Mouse (Mus musculus): ENCODE measurements around the gene Fkbp1a. TPM values are rescaled to one million over a fixed set of nuclear protein-coding genes. Genes with fewer than 3 reads are reported as not detected.

Fkbp1a gene
- polyA plus RNA-seq, 1 experiment from 2014 or later: 534 TPM

GRCm38 (mm10) chr2:151544673-151545072 is 2.4 kb downstream of the Fkbp1a start:
- no peak for TF ChIP-seq CTCF (IDR thresholded peaks at IDR 0.05; ENCODE audit: low read depth)
- Histone ChIP-seq H3K4me2 (ENCODE audit: low read length) (peak overlapping the region; percentile 92), H3K4me3 (replicated peaks; ENCODE audit: low read depth, low read length) (peak overlapping the region; percentile 8; the same call in 1 of the 2 replicates), H3K36me3 (ENCODE audit: insufficient read depth, low read length) (peaks cover 9% of the 10 kb centered on the region; the same call in 1 of the 2 replicates), H3K9me3 (replicated peaks; ENCODE audit: low read length) (no peaks in the 10 kb centered on the region), H3K9ac (ENCODE audit: low read depth, low read length) (no peak overlapping the region), H3K4me1 (replicated peaks; ENCODE audit: insufficient read depth, low read length) (peaks cover 31% of the 10 kb centered on the region), H3K27me3 (ENCODE audit: insufficient read depth, low read length) (no peaks in the 10 kb centered on the region), H3K27ac (no peak overlapping the region)
- 53% methylated on average over 6 of the region's 6 CpGs for WGBS
- DNase-seq (ENCODE audit: low spot score): no peak
- no peak for ATAC-seq (replicated peaks; ENCODE audit: low FRiP score, low read depth)

GRCm38 (mm10) chr2:151546571-151546970 is 4.3 kb downstream of the Fkbp1a start:
- no peak overlapping the region for H3K27ac ChIP-seq
- no peaks in the 10 kb centered on the region for H3K27me3 ChIP-seq (ENCODE audit: insufficient read depth, low read length)
- ATAC-seq (replicated peaks; ENCODE audit: low FRiP score, low read depth) (no peak), DNase-seq (ENCODE audit: low spot score) (no peak)
- H3K9ac ChIP-seq (ENCODE audit: low read depth, low read length): no peak overlapping the region
- no peak overlapping the region for H3K4me3 ChIP-seq (replicated peaks; ENCODE audit: low read depth, low read length)
- H3K4me2 ChIP-seq (ENCODE audit: low read length): peak overlapping the region; percentile 7; the same call in 1 of the 2 replicates
- peaks cover 28% of the 10 kb centered on the region for H3K4me1 ChIP-seq (replicated peaks; ENCODE audit: insufficient read depth, low read length)
- 86% methylated on average over 4 of the region's 4 CpGs for WGBS
- peaks cover 19% of the 10 kb centered on the region for H3K36me3 ChIP-seq (ENCODE audit: insufficient read depth, low read length)
- TF ChIP-seq CTCF (IDR thresholded peaks at IDR 0.05; ENCODE audit: low read depth): no peak
- H3K9me3 ChIP-seq (replicated peaks; ENCODE audit: low read length): no peaks in the 10 kb centered on the region

- no peak for TF ChIP-seq CTCF (IDR thresholded peaks at IDR 0.05; ENCODE audit: low read depth)
- no peak for DNase-seq (ENCODE audit: low spot score)
- H3K4me2 ChIP-seq (ENCODE audit: low read length): no peak overlapping the region
- H3K9me3 ChIP-seq (replicated peaks; ENCODE audit: low read length): no peaks in the 10 kb centered on the region
- H3K27me3 ChIP-seq (ENCODE audit: insufficient read depth, low read length): no peaks in the 10 kb centered on the region
- no peak overlapping the region for H3K27ac ChIP-seq
- no peak overlapping the region for H3K4me3 ChIP-seq (replicated peaks; ENCODE audit: low read depth, low read length)
- 90% methylated on average over 3 of the region's 3 CpGs for WGBS
- H3K9ac ChIP-seq (ENCODE audit: low read depth, low read length): no peak overlapping the region
- peaks cover 37% of the 10 kb centered on the region for H3K36me3 ChIP-seq (ENCODE audit: insufficient read depth, low read length)
- no peak for ATAC-seq (replicated peaks; ENCODE audit: low FRiP score, low read depth)
- H3K4me1 ChIP-seq (replicated peaks; ENCODE audit: insufficient read depth, low read length): peaks cover 12% of the 10 kb centered on the region; the same call in 1 of the 2 replicates
These were observed 7.4 kb downstream of the Fkbp1a start for GRCm38 (mm10) chr2:151549615-151550121.

- ATAC-seq (replicated peaks; ENCODE audit: low FRiP score, low read depth) (peak; percentile 81), DNase-seq (ENCODE audit: low spot score) (peak; percentile 36)
- no peaks in the 10 kb centered on the region for H3K27me3 ChIP-seq (ENCODE audit: insufficient read depth, low read length)
- 73% methylated on average over 7 of the region's 7 CpGs for WGBS
- no peak overlapping the region for H3K9ac ChIP-seq (ENCODE audit: low read depth, low read length)
- H3K4me1 ChIP-seq (replicated peaks; ENCODE audit: insufficient read depth, low read length): no peaks in the 10 kb centered on the region
- H3K4me3 ChIP-seq (replicated peaks; ENCODE audit: low read depth, low read length): no peak overlapping the region
- no peaks in the 10 kb centered on the region for H3K9me3 ChIP-seq (replicated peaks; ENCODE audit: low read length)
- H3K27ac ChIP-seq: peak overlapping the region; percentile 31
- no peak for TF ChIP-seq CTCF (IDR thresholded peaks at IDR 0.05; ENCODE audit: low read depth)
- H3K36me3 ChIP-seq (ENCODE audit: insufficient read depth, low read length): peaks cover 39% of the 10 kb centered on the region; the same call in 1 of the 2 replicates
- no peak overlapping the region for H3K4me2 ChIP-seq (ENCODE audit: low read length)
These were observed 20.9 kb downstream of the Fkbp1a start for GRCm38 (mm10) chr2:151562930-151563921.

GRCm38 (mm10) chr2:151564006-151564405 is 21.7 kb downstream of the Fkbp1a start:
- no peak for ATAC-seq (replicated peaks; ENCODE audit: low FRiP score, low read depth)
- WGBS: 93% methylated on average over 1 of the region's 1 CpGs
- peaks cover 31% of the 10 kb centered on the region; the same call in 1 of the 2 replicates for H3K36me3 ChIP-seq (ENCODE audit: insufficient read depth, low read length)

GRCm38 (mm10) chr2:151564986-151565385 is 22.7 kb downstream of the Fkbp1a start:
- Histone ChIP-seq H3K4me1 (replicated peaks; ENCODE audit: insufficient read depth, low read length) (no peaks in the 10 kb centered on the region), H3K36me3 (ENCODE audit: insufficient read depth, low read length) (peaks cover 22% of the 10 kb centered on the region; the same call in 1 of the 2 replicates), H3K9ac (ENCODE audit: low read depth, low read length) (no peak overlapping the region), H3K9me3 (replicated peaks; ENCODE audit: low read length) (no peaks in the 10 kb centered on the region), H3K27me3 (ENCODE audit: insufficient read depth, low read length) (no peaks in the 10 kb centered on the region), H3K4me3 (replicated peaks; ENCODE audit: low read depth, low read length) (no peak overlapping the region), H3K4me2 (ENCODE audit: low read length) (no peak overlapping the region), H3K27ac (no peak overlapping the region)
- 54% methylated on average over 3 of the region's 3 CpGs for WGBS
- DNase-seq (ENCODE audit: low spot score) (no peak), ATAC-seq (replicated peaks; ENCODE audit: low FRiP score, low read depth) (no peak)
- TF ChIP-seq CTCF (IDR thresholded peaks at IDR 0.05; ENCODE audit: low read depth): no peak

More at GRCm38 (mm10) chr2:151564006-151564405, 21.7 kb downstream of the Fkbp1a start:
- no peaks in the 10 kb centered on the region for H3K9me3 ChIP-seq (replicated peaks; ENCODE audit: low read length)
- no peak for DNase-seq (ENCODE audit: low spot score)
- no peaks in the 10 kb centered on the region for H3K27me3 ChIP-seq (ENCODE audit: insufficient read depth, low read length)
- H3K4me3 ChIP-seq (replicated peaks; ENCODE audit: low read depth, low read length): no peak overlapping the region
- no peaks in the 10 kb centered on the region for H3K4me1 ChIP-seq (replicated peaks; ENCODE audit: insufficient read depth, low read length)
- no peak for TF ChIP-seq CTCF (IDR thresholded peaks at IDR 0.05; ENCODE audit: low read depth)
- no peak overlapping the region for H3K4me2 ChIP-seq (ENCODE audit: low read length)
- no peak overlapping the region for H3K27ac ChIP-seq
- no peak overlapping the region for H3K9ac ChIP-seq (ENCODE audit: low read depth, low read length)

Measured in kidney, postnatal 0 days (tissue).